Mouse (Mus musculus): ENCODE results near the gene Lmod1. TPM values are rescaled to one million over a fixed set of nuclear protein-coding genes. Genes with fewer than 3 reads are reported as not detected.

Lmod1 gene
- polyA plus RNA-seq (2014; fragmentation: Nextera tagmentation; extraction: Ambion mirVana), result 1.5 and 2.0 TPM in 2 replicates

DNA sequence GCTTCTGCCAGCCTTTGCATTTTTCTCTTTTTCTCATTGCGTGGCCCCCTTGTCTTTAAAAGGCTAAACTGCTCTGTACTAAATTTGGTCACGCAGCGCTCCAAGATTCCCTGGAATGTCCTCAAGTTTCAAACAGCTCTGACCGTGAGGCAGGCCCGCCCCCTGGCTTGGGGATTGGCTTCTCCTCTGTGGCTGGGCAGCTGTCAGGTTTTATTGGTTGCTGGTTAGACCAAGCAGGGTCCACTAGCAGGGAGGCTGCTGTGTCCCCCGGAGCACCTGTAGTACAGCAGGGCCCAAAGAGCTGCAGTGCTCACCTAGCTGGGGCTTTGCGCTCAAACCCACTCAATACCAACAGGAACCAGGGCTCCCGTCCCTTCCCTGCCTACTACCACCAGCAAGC is at the start of gene Lmod1:
Gene Lmod1, plus strand, starts transcription at position 237 of the 400 bp plus-strand sequence.
- Histone ChIP-seq H3K9me3 (replicated peaks; ENCODE audit: control insufficient read depth, low read length) (no peaks in the 10 kb centered on the region), H3K4me2 (peak within 1 kb of the TSS; percentile 72), H3K4me3 (ENCODE audit: low read depth, low read length) (peak within 1 kb of the TSS; percentile 32), H3K27me3 (ENCODE audit: control insufficient read depth, insufficient read depth, low read length) (0 out of 2 replicates have a peak, but pooled peaks cover 3% of the 10 kb centered on the region), H3K4me1 (ENCODE audit: control insufficient read depth, insufficient read depth, low read length) (peaks cover 4% of the 10 kb centered on the region; the same call in 1 of the 2 replicates), H3K36me3 (ENCODE audit: control insufficient read depth, insufficient read depth, low read length) (no peaks in the 10 kb centered on the region), H3K9ac (ENCODE audit: low read depth, low read length) (peak within 1 kb of the TSS; percentile 64; the same call in 1 of the 2 replicates), H3K27ac (ENCODE audit: low read depth, low read length) (peak within 1 kb of the TSS; percentile 29; the same call in 1 of the 2 replicates)
- 0 out of 2 replicates have a peak, but pooled peaks have one; percentile 68 for ATAC-seq (replicated peaks; ENCODE audit: insufficient number of reproducible peaks, low FRiP score, low TSS enrichment)
- WGBS (ENCODE audit: insufficient replicate concordance), result 11% methylated on average over 8 of the region's 8 CpGs

DNA sequence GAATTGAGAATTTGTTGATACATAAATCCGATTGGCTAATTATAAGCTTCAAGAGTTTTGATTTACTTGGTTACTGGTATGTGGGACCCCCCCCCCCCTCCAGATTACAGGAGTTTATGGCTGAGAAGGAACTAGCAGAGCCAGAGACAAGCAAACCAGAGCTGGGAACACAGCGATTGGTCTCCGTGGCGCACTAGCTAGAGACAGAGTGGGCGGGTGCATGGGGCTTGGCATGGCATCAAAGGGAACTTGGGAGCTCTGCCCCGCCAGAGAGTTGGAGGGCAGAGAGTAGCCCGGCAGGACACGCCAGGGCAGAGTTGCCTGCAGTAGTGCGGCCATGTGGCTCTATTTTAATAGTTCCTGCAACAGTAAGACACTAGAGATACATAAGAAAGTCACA is 44.0 kb upstream of the Lmod1 start:
- H3K36me3 ChIP-seq (ENCODE audit: control insufficient read depth, insufficient read depth, low read length), result peaks cover 13% of the 10 kb centered on the region
- H3K9ac ChIP-seq (ENCODE audit: low read depth, low read length), result no peak overlapping the region
- no peak for ATAC-seq (replicated peaks; ENCODE audit: insufficient number of reproducible peaks, low FRiP score, low TSS enrichment)
- WGBS (ENCODE audit: insufficient replicate concordance), result 76% methylated on average over 9 of the region's 9 CpGs
- no peak overlapping the region for H3K4me3 ChIP-seq (ENCODE audit: low read depth, low read length)
- no peaks in the 10 kb centered on the region for H3K27me3 ChIP-seq (ENCODE audit: control insufficient read depth, insufficient read depth, low read length)
- H3K4me2 ChIP-seq, result no peak overlapping the region
- H3K9me3 ChIP-seq (replicated peaks; ENCODE audit: control insufficient read depth, low read length), result no peaks in the 10 kb centered on the region
- no peaks in the 10 kb centered on the region for H3K4me1 ChIP-seq (ENCODE audit: control insufficient read depth, insufficient read depth, low read length)
- no peak overlapping the region for H3K27ac ChIP-seq (ENCODE audit: low read depth, low read length)

DNA sequence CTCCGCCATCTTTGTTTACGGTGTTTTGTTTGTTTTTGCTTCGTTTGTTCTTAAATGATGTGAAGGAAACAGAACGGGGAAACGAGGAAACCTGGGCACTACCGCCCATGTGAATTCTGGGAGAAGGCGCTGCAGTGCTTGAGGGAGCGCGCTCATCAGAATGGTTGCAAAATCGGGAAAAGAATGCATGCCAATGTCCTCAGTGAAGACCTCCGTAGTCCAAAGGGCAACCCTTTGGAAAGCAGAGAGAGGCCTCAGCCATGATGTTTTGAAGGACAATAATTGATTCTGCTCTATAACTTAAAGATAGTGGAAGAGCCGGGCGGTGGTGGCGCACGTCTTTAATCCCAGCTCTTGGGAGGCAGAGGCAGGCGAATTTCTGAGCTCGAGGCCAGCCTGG is 42.8 kb upstream of the Lmod1 start:
- Histone ChIP-seq H3K9ac (ENCODE audit: low read depth, low read length) (no peak overlapping the region), H3K27me3 (ENCODE audit: control insufficient read depth, insufficient read depth, low read length) (no peaks in the 10 kb centered on the region), H3K27ac (ENCODE audit: low read depth, low read length) (no peak overlapping the region), H3K4me3 (ENCODE audit: low read depth, low read length) (no peak overlapping the region), H3K36me3 (ENCODE audit: control insufficient read depth, insufficient read depth, low read length) (peaks cover 8% of the 10 kb centered on the region), H3K4me1 (ENCODE audit: control insufficient read depth, insufficient read depth, low read length) (no peaks in the 10 kb centered on the region), H3K9me3 (replicated peaks; ENCODE audit: control insufficient read depth, low read length) (no peaks in the 10 kb centered on the region), H3K4me2 (no peak overlapping the region)
- no peak for ATAC-seq (replicated peaks; ENCODE audit: insufficient number of reproducible peaks, low FRiP score, low TSS enrichment)
- 91% methylated on average over 17 of the region's 17 CpGs for WGBS (ENCODE audit: insufficient replicate concordance)

DNA sequence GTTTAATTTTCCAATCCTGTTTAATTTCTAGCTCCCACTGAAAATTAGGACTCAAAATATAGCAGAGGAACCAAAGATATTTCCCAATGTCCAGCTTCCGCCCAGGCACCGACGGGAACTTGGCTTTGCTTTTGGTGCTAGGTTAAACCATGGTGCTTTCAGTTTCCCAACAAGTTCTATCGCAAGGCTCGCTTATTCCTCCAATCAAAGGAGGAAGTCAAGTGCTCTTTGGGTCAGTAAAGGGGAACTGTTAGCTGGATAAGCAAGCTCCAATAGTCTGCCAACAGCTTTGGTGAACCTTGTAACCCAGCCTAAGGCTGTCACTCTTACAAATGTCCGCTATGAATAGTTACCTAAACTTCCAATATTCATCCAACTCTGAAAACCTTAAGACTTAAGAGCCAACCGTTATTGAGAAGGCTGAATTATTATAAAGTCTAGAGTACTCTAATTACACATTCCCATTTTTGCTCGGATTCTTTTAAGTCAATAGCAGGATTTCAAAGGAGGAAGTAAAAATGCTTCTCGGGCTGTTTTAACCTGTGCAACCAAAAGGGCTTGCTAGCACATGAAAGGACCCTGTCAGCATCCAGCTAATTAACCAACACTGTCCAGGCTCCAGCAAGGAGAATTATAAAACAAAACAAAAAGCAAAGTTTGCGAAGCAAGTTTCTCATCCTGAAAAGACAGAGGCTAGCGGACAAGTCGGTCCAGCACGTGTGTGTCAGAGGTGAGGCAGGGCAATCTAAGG is 41.9 kb upstream of the Lmod1 start:
- Histone ChIP-seq H3K4me3 (ENCODE audit: low read depth, low read length) (peak overlapping the region; percentile 53), H3K36me3 (ENCODE audit: control insufficient read depth, insufficient read depth, low read length) (peaks cover 4% of the 10 kb centered on the region; the same call in 1 of the 2 replicates), H3K4me1 (ENCODE audit: control insufficient read depth, insufficient read depth, low read length) (no peaks in the 10 kb centered on the region), H3K27me3 (ENCODE audit: control insufficient read depth, insufficient read depth, low read length) (no peaks in the 10 kb centered on the region), H3K9ac (ENCODE audit: low read depth, low read length) (peak overlapping the region; percentile 73), H3K9me3 (replicated peaks; ENCODE audit: control insufficient read depth, low read length) (no peaks in the 10 kb centered on the region), H3K4me2 (peak overlapping the region; percentile 72), H3K27ac (ENCODE audit: low read depth, low read length) (no peak overlapping the region; the same call in 1 of the 2 replicates)
- ATAC-seq (replicated peaks; ENCODE audit: insufficient number of reproducible peaks, low FRiP score, low TSS enrichment), result no peak
- WGBS (ENCODE audit: insufficient replicate concordance), result 34% methylated on average over 13 of the region's 13 CpGs

DNA sequence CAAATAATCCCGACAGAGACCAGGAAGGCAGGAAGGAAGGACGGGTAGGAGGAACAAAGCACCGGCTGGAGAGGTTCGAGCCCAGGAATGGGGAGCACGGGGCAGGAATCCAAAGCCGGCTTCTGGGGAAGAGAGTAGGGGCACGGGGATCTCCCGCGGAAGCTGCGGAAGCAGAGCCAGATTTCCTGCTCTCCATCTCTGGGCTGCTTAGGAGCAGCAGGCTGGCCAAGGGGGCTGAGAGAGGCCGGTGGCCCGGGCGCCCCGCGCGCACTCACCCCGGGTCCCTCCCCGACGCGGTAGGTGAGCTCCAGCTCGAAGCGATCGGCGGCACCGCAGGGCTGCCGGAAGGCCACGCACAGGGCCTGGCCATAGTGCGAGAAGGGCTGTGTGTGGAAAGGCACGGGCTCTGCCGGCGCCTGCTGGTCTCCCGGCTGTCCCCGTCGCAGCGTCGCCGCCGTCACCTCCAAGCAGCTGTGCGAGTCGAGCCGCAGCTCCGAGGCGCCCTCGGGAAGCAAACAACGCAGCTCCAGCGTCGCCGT is 41.3 kb upstream of the Lmod1 start:
- peak overlapping the region; percentile 73 for H3K9ac ChIP-seq (ENCODE audit: low read depth, low read length)
- no peaks in the 10 kb centered on the region for H3K9me3 ChIP-seq (replicated peaks; ENCODE audit: control insufficient read depth, low read length)
- no peaks in the 10 kb centered on the region for H3K27me3 ChIP-seq (ENCODE audit: control insufficient read depth, insufficient read depth, low read length)
- no peaks in the 10 kb centered on the region for H3K4me1 ChIP-seq (ENCODE audit: control insufficient read depth, insufficient read depth, low read length)
- H3K27ac ChIP-seq (ENCODE audit: low read depth, low read length), result peak overlapping the region; percentile 62
- under 1% methylated on average over 44 of the region's 48 CpGs for WGBS (ENCODE audit: insufficient replicate concordance)
- H3K4me2 ChIP-seq, result peak overlapping the region; percentile 72
- H3K4me3 ChIP-seq (ENCODE audit: low read depth, low read length), result peak overlapping the region; percentile 53
- ATAC-seq (replicated peaks; ENCODE audit: insufficient number of reproducible peaks, low FRiP score, low TSS enrichment), result peak; percentile 56
- H3K36me3 ChIP-seq (ENCODE audit: control insufficient read depth, insufficient read depth, low read length), result no peaks in the 10 kb centered on the region

DNA sequence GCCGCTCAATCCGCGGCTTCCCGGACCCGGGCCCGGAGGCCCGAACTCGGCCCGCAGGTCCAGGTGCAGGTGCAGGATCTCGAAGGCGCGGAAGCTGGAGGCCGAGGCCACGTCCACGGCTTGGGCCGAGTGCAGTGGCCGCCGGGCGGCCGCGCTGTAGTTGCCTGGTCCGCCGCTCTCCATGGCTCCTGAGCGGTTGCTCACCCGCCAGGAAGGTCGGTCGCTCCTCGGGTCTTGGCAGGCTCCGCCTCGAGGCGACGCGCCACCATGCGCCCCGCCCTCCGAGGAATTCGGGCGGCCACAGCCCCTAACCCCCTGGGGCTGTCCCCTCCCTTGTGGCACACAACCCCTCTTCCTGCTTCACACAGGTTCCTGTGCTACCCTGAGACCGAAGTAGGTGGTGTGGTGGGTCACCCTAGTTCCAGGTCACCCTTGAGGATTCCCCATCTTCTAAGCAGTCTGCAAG is 40.7 kb upstream of the Lmod1 start, which contains the start of gene Rnpep:
Gene Rnpep, minus strand, starts transcription at position 259 of the 466 bp plus-strand sequence.
- ATAC-seq (replicated peaks; ENCODE audit: insufficient number of reproducible peaks, low FRiP score, low TSS enrichment), result peak; percentile 79
- Histone ChIP-seq H3K4me3 (ENCODE audit: low read depth, low read length) (peak within 1 kb of the TSS; percentile 53), H3K9ac (ENCODE audit: low read depth, low read length) (peak within 1 kb of the TSS; percentile 73), H3K27ac (ENCODE audit: low read depth, low read length) (peak within 1 kb of the TSS; percentile 62), H3K4me1 (ENCODE audit: control insufficient read depth, insufficient read depth, low read length) (no peaks in the 10 kb centered on the region), H3K4me2 (peak within 1 kb of the TSS; percentile 72), H3K27me3 (ENCODE audit: control insufficient read depth, insufficient read depth, low read length) (no peaks in the 10 kb centered on the region), H3K36me3 (ENCODE audit: control insufficient read depth, insufficient read depth, low read length) (no peaks in the 10 kb centered on the region), H3K9me3 (replicated peaks; ENCODE audit: control insufficient read depth, low read length) (no peaks in the 10 kb centered on the region)
- under 1% methylated on average over 36 of the region's 39 CpGs for WGBS (ENCODE audit: insufficient replicate concordance)

DNA sequence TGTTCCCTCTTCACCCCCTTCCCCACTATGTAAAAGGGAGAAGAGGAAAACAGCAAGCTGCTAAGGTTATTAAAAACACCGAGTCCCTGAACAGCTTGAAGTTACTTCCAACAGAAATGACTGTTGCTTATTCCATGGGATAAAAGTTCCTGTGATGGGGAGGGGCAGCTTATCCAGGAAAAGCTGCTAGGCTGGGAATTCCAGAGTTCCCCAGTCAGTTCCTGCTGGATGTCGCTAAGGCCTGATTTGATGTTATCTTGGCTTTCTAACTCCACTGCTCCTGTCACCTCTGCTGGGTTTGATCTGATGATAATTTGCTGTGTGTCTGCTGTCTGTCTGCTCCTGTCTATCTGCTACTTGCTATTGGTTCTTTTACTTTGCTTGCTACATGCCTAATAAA is 38.3 kb upstream of the Lmod1 start:
- ATAC-seq (replicated peaks; ENCODE audit: insufficient number of reproducible peaks, low FRiP score, low TSS enrichment), result no peak
- no peak overlapping the region for H3K27ac ChIP-seq (ENCODE audit: low read depth, low read length)
- H3K4me3 ChIP-seq (ENCODE audit: low read depth, low read length), result no peak overlapping the region
- no peaks in the 10 kb centered on the region for H3K27me3 ChIP-seq (ENCODE audit: control insufficient read depth, insufficient read depth, low read length)
- H3K36me3 ChIP-seq (ENCODE audit: control insufficient read depth, insufficient read depth, low read length), result no peaks in the 10 kb centered on the region
- WGBS (ENCODE audit: insufficient replicate concordance), result 33% methylated on average over 2 of the region's 2 CpGs
- H3K9ac ChIP-seq (ENCODE audit: low read depth, low read length), result no peak overlapping the region
- no peak overlapping the region for H3K4me2 ChIP-seq
- no peaks in the 10 kb centered on the region for H3K4me1 ChIP-seq (ENCODE audit: control insufficient read depth, insufficient read depth, low read length)
- no peaks in the 10 kb centered on the region for H3K9me3 ChIP-seq (replicated peaks; ENCODE audit: control insufficient read depth, low read length)

DNA sequence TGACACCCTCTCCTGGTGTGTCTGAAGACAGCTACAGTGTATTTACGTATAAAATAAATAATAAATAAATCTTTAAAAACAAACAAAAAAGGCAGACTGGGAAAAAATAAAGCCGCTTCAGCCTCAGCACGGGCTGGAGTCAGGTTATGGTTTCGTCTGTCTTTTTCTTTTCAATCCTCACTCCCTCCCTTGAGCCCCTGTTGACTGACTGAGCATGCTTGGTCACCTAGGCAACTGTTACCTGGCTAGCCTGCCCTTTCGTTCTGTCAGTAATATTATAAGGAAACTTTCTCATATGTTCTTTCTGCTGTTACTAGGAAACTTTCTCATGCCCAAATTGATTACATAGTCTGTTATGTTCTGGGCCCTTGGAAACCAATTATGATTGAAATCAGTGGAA is 33.7 kb upstream of the Lmod1 start:
- H3K4me1 ChIP-seq (ENCODE audit: control insufficient read depth, insufficient read depth, low read length), result no peaks in the 10 kb centered on the region
- no peak overlapping the region for H3K4me3 ChIP-seq (ENCODE audit: low read depth, low read length)
- H3K27ac ChIP-seq (ENCODE audit: low read depth, low read length), result no peak overlapping the region
- H3K9me3 ChIP-seq (replicated peaks; ENCODE audit: control insufficient read depth, low read length), result no peaks in the 10 kb centered on the region
- H3K27me3 ChIP-seq (ENCODE audit: control insufficient read depth, insufficient read depth, low read length), result no peaks in the 10 kb centered on the region
- peaks cover 9% of the 10 kb centered on the region for H3K36me3 ChIP-seq (ENCODE audit: control insufficient read depth, insufficient read depth, low read length)
- H3K9ac ChIP-seq (ENCODE audit: low read depth, low read length), result no peak overlapping the region
- WGBS (ENCODE audit: insufficient replicate concordance), result 80% methylated on average over 5 of the region's 5 CpGs
- no peak for ATAC-seq (replicated peaks; ENCODE audit: insufficient number of reproducible peaks, low FRiP score, low TSS enrichment)
- H3K4me2 ChIP-seq, result no peak overlapping the region
